Mouse (Mus musculus): ENCODE data around the gene St3gal4. TPM values are rescaled to one million over a fixed set of nuclear protein-coding genes. Genes with fewer than 3 reads are reported as not detected.
"Not testable (repeated sequence)": the region's sequence is repeated elsewhere in the genome, so short reads cannot be mapped to it uniquely, and the experiment has no call there.

The St3gal4 gene
- polyA plus RNA-seq, 1 experiment from 2014 or later, result 53.6 TPM

GRCm38 (mm10) chr9:35156002-35156710 lies 37.1 kb upstream of the St3gal4 start:
- DNase-seq (ENCODE audit: low read depth, low spot score), result no peak
- ChIA-PET POLR2A (no interaction called here), CTCF (interaction anchor here (1.2 kb wide), 3 partner anchors 11 to 38 kb away, joined by 4 to 6 read pairs (median 4); no protein-coding TSS in a partner anchor)
- in situ Hi-C loops (cut with MboI; ENCODE audit: low pct_unique_long_range_greater_than_20kb), result loop anchor here (25.0 kb wide), 2 partner anchors 294 to 494 kb away; no protein-coding TSS in a partner anchor
- ATAC-seq, result peak; percentile 47
- no peaks in the 10 kb centered on the region for H3K27me3 ChIP-seq
- no peak for TF ChIP-seq CTCF (IDR thresholded peaks at IDR 0.05)

GRCm38 (mm10) chr9:35152923-35153322 lies 33.9 kb upstream of the St3gal4 start:
- CTCF ChIA-PET, result no interaction called here
- POLR2A ChIA-PET, result no interaction called here
- no peak for TF ChIP-seq CTCF (IDR thresholded peaks at IDR 0.05)
- in situ Hi-C loops (cut with MboI; ENCODE audit: low pct_unique_long_range_greater_than_20kb), result loop anchor here (25.0 kb wide), 2 partner anchors 291 to 491 kb away; no protein-coding TSS in a partner anchor
- ATAC-seq, result no peak
- no peak for DNase-seq (ENCODE audit: low read depth, low spot score)
- H3K27me3 ChIP-seq, result no peaks in the 10 kb centered on the region

- H3K27me3 ChIP-seq; ATAC-seq; DNase-seq (ENCODE audit: low read depth, low spot score); in situ Hi-C loops (cut with MboI; ENCODE audit: low pct_unique_long_range_greater_than_20kb); POLR2A ChIA-PET: not testable (repeated sequence)
- CTCF ChIA-PET, result interaction anchor here (2.2 kb wide), 1 partner anchor 11 kb away, joined by 7 read pairs; no protein-coding TSS in a partner anchor
Observed at GRCm38 (mm10) chr9:35148822-35149221, 29.8 kb upstream of the St3gal4 start.

- POLR2A ChIA-PET; ATAC-seq; in situ Hi-C loops (cut with MboI; ENCODE audit: low pct_unique_long_range_greater_than_20kb): not testable (repeated sequence)
Observed at GRCm38 (mm10) chr9:35147261-35147660, 28.2 kb upstream of the St3gal4 start.

GRCm38 (mm10) chr9:35145829-35146228 lies 26.8 kb upstream of the St3gal4 start:
- DNase-seq (ENCODE audit: low read depth, low spot score) (no peak), ATAC-seq (no peak)
- no peak for TF ChIP-seq CTCF (IDR thresholded peaks at IDR 0.05)
- CTCF ChIA-PET, result interaction anchor here (1.3 kb wide), 1 partner anchor 10 kb away, joined by 6 read pairs; no protein-coding TSS in a partner anchor
- POLR2A ChIA-PET, result interaction anchor here (0.6 to 0.7 kb wide), 3 partner anchors 7 to 37 kb away, joined by 3 read pairs; no protein-coding TSS in a partner anchor
- in situ Hi-C loops (cut with MboI; ENCODE audit: low pct_unique_long_range_greater_than_20kb), result no loop called here
- H3K27me3 ChIP-seq, result no peaks in the 10 kb centered on the region

More at GRCm38 (mm10) chr9:35147261-35147660, 28.2 kb upstream of the St3gal4 start:
- not testable (repeated sequence) for H3K27me3 ChIP-seq; DNase-seq (ENCODE audit: low read depth, low spot score)
- CTCF ChIA-PET, result interaction anchor here (1.4 kb wide), 1 partner anchor 18 kb away, joined by 4 read pairs; no protein-coding TSS in a partner anchor

- ChIA-PET CTCF (interaction anchor here (1.3 kb wide), 1 partner anchor 11 kb away, joined by 6 read pairs; no protein-coding TSS in a partner anchor), POLR2A (interaction anchor here (0.7 kb wide), 1 partner anchor 14 kb away, joined by 3 read pairs; no protein-coding TSS in a partner anchor)
- in situ Hi-C loops (cut with MboI; ENCODE audit: low pct_unique_long_range_greater_than_20kb), result no loop called here
- H3K27me3 ChIP-seq, result no peaks in the 10 kb centered on the region
- no peak for ATAC-seq
- no peak for TF ChIP-seq CTCF (IDR thresholded peaks at IDR 0.05)
- DNase-seq (ENCODE audit: low read depth, low spot score), result no peak
Observed at GRCm38 (mm10) chr9:35145118-35145517, 26.1 kb upstream of the St3gal4 start.

- ATAC-seq (no peak), DNase-seq (ENCODE audit: low read depth, low spot score) (no peak)
- no peaks in the 10 kb centered on the region for H3K27me3 ChIP-seq
- in situ Hi-C loops (cut with MboI; ENCODE audit: low pct_unique_long_range_greater_than_20kb), result no loop called here
- TF ChIP-seq CTCF (IDR thresholded peaks at IDR 0.05), result no peak
- POLR2A ChIA-PET, result no interaction called here
- CTCF ChIA-PET, result no interaction called here
Observed at GRCm38 (mm10) chr9:35142221-35142620, 23.2 kb upstream of the St3gal4 start.

- H3K27me3 ChIP-seq, result no peaks in the 10 kb centered on the region
- ATAC-seq, result no peak
- ChIA-PET POLR2A (interaction anchor here (1.3 kb wide), 1 partner anchor 22 kb away, joined by 3 read pairs; no protein-coding TSS in a partner anchor), CTCF (no interaction called here)
- no peak for DNase-seq (ENCODE audit: low read depth, low spot score)
- TF ChIP-seq CTCF (IDR thresholded peaks at IDR 0.05), result no peak
- in situ Hi-C loops (cut with MboI; ENCODE audit: low pct_unique_long_range_greater_than_20kb), result no loop called here
Observed at GRCm38 (mm10) chr9:35139231-35139744, 20.2 kb upstream of the St3gal4 start.

- in situ Hi-C loops (cut with MboI; ENCODE audit: low pct_unique_long_range_greater_than_20kb), result no loop called here
- POLR2A ChIA-PET, result interaction anchor here (0.7 kb wide), 1 partner anchor 8 kb away, joined by 3 read pairs; no protein-coding TSS in a partner anchor
Observed at GRCm38 (mm10) chr9:35138029-35138428, 19.0 kb upstream of the St3gal4 start.

GRCm38 (mm10) chr9:35135575-35135974 lies 16.5 kb upstream of the St3gal4 start:
- in situ Hi-C loops (cut with MboI; ENCODE audit: low pct_unique_long_range_greater_than_20kb), result no loop called here
- ChIA-PET CTCF (interaction anchor here (1.8 kb wide), 2 partner anchors 20 to 24 kb away, joined by 4 read pairs; no protein-coding TSS in a partner anchor), POLR2A (no interaction called here)
- no peak for TF ChIP-seq CTCF (IDR thresholded peaks at IDR 0.05)
- H3K27me3 ChIP-seq, result no peaks in the 10 kb centered on the region
- ATAC-seq (peak; percentile 14), DNase-seq (ENCODE audit: low read depth, low spot score) (no peak)

More at GRCm38 (mm10) chr9:35138029-35138428, 19.0 kb upstream of the St3gal4 start:
- no peak for TF ChIP-seq CTCF (IDR thresholded peaks at IDR 0.05)
- peak; percentile 35 for ATAC-seq
- CTCF ChIA-PET, result no interaction called here
- DNase-seq (ENCODE audit: low read depth, low spot score), result no peak
- H3K27me3 ChIP-seq, result no peaks in the 10 kb centered on the region
